Mouse (Mus musculus): ENCODE data around the gene Tnnt1.

The Tnnt1 gene

GRCm38 (mm10) chr7:4521231-4522003 is 5.2 kb upstream of the Tnnt1 start:
- peak; percentile 51 for DNase-seq (ENCODE audit: low spot score)

DNA sequence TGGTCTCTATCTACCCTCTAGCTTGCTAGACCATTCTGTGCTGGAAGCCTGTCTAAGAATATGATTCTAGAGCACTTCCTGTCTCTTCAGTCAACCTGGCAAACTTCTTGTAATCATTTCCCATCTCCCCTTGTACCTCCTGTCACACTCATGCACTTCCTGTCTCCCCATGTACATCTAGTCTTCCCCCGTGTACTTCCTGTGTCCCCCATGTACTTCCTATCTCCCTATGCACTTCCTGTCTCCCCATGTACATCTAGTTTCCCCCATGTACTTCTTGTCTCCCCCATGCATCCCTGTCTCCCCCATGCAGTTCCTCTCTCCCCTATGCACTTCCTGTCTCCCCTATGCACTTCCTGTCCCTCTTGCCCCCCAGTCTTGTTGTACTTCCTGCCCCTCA is 2.3 kb upstream of the Tnnt1 start:
- no peak for DNase-seq (ENCODE audit: low spot score)

GRCm38 (mm10) chr7:4515853-4516252 is 329 bp downstream of the Tnnt1 start:
- no peak for DNase-seq (ENCODE audit: low spot score)

DNA sequence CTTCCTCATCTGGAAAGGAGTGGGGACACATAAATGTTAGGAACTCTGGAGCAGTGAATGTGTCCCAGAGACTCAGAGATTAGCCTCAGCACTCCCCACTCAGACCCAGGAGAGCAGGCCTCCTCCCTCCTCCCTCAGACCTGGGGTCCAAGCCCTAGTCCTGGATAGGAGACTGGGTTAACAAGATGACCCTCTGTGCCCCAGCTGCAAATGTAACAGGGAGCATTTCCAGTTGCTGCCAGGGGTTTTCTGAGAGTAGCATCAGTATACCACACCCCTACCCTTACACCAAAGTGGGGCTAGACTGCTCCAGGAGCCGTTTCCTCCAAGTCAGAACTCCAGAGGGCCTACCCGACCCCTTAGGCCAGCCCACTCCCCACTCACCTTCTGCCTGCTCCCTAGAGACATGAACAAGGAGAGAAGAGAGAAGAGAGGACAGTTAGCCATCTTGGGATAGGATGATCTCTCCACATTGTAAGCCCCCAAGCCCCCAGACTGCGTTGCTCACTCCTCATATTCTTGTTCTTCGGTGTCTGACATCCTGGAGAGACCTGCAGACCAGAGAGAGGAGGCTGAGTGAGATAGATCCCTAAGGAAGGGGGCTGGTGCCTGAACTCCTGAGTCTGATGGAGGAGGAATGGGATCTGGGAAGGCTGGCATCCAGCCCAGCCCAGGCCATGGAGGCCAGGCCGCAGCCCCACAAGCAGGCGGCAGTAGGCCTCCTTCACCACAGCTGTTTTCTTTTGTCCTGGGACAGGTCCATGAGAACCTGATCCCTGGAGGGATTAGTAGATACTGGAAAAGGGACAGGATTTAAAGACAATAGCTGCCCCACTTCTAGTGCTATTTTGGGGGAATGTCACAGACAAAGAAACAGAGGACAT is 2.1 kb downstream of the Tnnt1 start:
- no peak for DNase-seq (ENCODE audit: low spot score)

- DNase-seq (ENCODE audit: low spot score): peak; percentile 76
These were observed 2.9 kb downstream of the Tnnt1 start for GRCm38 (mm10) chr7:4513236-4513635.

- DNase-seq (ENCODE audit: low spot score): no peak
These were observed 4.5 kb downstream of the Tnnt1 start for GRCm38 (mm10) chr7:4511489-4512224.

- peak; percentile 89 for DNase-seq (ENCODE audit: low spot score)
These were observed 6.1 kb downstream of the Tnnt1 start for GRCm38 (mm10) chr7:4509863-4510608.

GRCm38 (mm10) chr7:4508739-4509116 is 7.5 kb downstream of the Tnnt1 start:
- DNase-seq (ENCODE audit: low spot score): no peak

- peak; percentile 22 for DNase-seq (ENCODE audit: low spot score)
These were observed 8.0 kb downstream of the Tnnt1 start for GRCm38 (mm10) chr7:4508062-4508738.

DNA sequence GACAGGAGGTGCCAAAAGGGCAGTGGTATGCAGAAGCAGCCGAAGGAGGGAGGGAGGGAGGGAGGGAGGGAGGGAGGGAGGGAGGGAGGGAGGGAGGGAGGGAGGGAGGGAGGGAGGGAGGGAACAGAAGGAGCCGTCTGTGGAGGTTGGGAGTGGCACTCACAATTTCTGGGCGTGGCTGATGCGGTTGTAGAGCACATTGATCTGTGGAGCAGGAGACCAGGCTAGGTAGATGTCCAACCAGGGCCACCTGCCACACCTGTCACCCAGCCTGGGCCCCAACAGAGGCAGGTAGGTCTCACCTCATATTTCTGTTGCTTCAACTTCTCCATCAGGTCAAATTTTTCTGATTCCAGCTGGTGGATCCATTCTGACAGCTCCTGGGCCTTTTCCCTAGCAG is 9.0 kb downstream of the Tnnt1 start:
- DNase-seq (ENCODE audit: low spot score): no peak

DNA sequence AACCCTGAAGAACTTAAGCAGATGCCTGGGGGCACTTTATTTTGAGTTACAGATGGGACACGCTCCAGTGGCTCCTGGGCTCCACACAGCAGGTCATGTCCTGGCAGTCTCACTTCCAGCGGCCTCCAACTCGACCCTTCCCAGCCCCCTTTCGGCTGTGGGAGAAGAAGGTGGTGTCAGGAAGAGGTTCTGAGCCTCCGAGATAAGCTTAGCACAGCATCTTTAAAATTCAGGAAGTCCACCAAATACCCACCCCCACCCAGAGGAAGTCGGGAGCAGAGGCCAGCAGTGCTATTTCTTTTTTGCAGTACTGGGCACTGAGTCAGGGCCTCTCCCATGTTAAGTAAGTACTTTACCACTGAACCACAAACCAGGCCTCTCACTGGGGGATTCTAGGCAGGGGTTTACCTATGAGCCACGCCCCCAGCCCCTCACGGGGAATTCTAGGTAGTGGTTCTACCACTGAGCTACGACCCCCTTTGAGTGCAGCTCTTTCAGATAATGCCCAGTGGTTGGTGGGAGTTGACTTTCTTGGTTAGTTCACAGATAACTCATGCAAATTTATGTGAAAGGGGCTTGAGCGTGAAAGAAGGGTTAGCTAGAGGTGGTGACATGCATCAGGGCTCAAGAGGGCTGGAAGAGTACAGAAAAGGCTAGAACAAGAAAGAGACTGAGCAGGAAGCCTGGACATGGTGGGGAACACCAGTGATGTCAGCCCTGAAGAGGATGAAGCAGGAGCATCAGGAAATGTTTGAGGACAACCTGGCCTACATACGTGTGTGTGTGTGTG is 11.3 kb downstream of the Tnnt1 start:
- no peak for DNase-seq (ENCODE audit: low spot score)

DNA sequence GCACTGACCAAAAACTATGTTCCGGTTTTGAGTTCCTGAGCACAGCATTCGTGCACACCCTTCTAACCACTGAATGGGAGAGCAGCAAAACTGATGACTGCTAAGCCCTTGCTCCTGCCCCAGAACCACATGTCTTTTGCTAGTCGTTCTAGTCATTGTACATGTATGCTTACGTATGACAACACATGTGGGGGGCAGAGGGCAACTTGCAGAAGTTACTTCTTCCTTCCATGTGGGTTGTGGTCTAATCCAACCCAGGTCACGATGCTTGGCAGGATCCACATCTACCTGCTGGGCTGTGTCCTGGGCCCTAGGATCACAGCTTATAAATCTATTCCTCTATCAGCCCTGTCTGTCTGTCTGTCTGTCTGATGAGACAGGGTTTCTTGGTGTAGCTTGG is 12.3 kb downstream of the Tnnt1 start:
- no peak for DNase-seq (ENCODE audit: low spot score)

- DNase-seq (ENCODE audit: low spot score): no peak
These were observed 13.1 kb downstream of the Tnnt1 start for GRCm38 (mm10) chr7:4503100-4503499.

GRCm38 (mm10) chr7:4502421-4503090 is 13.6 kb downstream of the Tnnt1 start:
- peak; percentile 81 for DNase-seq (ENCODE audit: low spot score)

- peak; percentile 96 for DNase-seq (ENCODE audit: low spot score)
These were observed 14.4 kb downstream of the Tnnt1 start, which contains the start of gene Ppp1r12c for GRCm38 (mm10) chr7:4501558-4502397. Gene Ppp1r12c (minus strand): TSS chr7:4501680.

DNA sequence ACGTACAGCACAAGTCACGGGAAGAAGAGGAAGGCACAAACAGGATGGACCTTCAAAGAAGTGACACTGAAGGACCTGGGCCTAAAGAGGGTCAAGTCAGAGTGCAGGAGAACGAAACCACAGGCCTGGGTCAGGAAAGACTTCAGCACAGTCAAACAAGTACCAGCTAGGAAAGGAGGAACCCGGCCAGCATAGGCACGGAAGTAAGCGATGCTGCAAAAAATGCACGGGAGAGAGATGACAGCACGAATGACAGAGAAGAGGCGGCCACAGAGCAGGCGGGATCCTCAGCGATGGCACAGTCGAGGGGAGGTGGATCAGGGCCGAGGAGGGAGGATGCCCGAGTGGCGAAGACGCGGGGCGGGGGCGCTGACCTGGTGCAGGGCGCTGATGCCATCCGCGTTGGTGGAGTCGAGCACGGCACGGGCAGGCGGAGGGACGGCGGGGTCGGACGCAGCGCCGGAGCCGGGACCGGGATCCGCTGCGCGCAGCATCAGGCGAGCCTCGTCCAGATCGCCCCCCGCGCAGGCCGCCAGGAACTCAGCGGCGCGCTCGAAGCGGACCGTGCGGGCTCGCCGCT is 15.2 kb downstream of the Tnnt1 start:
- peak; percentile 31 for DNase-seq (ENCODE audit: low spot score)

- DNase-seq (ENCODE audit: low spot score): no peak
These were observed 17.1 kb downstream of the Tnnt1 start for GRCm38 (mm10) chr7:4499034-4499433.

DNA sequence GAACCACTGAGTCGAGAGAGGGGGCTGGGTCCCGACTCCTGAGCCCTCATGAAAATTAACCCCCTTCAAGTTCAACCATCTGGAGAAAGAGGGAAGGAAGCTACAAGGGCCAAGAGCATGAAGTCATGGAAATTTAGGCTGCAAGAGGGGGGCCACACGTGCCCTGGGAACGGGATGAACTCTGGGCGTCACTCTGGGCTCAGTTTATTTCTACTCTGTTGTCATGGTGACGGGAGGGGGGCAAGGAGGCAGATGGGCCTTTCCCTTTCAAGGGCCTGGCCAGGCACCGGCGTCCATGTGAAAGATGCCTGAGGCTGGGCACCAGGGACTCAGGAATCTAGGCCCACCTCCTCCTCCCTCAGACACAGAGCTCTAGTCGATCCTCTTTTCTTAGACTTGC is 17.9 kb downstream of the Tnnt1 start:
- DNase-seq (ENCODE audit: low spot score): peak; percentile 75

All from embryo, embryonic 10.5 days (tissue).